Mouse (Mus musculus) forebrain, embryonic 11.5 days (tissue): ENCODE data around the gene Acsm4. TPM values are rescaled to one million over a fixed set of nuclear protein-coding genes. Genes with fewer than 3 reads are reported as not detected.

Experiments
- ATAC-seq: fragments of 200-750 bp; cut with Nextera tagmentation; replicated peaks from 2 replicates; pipeline ENCODE4 v1.8.0; 2017; ENCODE audit warnings: moderate TSS enrichment; ENCODE audit not compliant: low FRiP score
- DNase-seq: peaks from one replicate; pipeline ENCODE4 v3.0.0-alpha.2; 2017; ENCODE audit warnings: low spot score
- H3K27ac ChIP-seq: fragments of 300-500 bp; sonication (generic); 2 replicates; pipeline ENCODE4 v1.5.1; 2014; ENCODE audit warnings: low read depth, low read length
- H3K27me3 ChIP-seq: fragments of 300-500 bp; sonication (generic); 2 replicates; pipeline ENCODE4 v1.6.1; 2014; ENCODE audit warnings: mild to moderate bottlenecking, low read length, mixed read lengths; ENCODE audit not compliant: control insufficient read depth, insufficient read depth
- H3K36me3 ChIP-seq: fragments of 300-500 bp; sonication (generic); 2 replicates; pipeline ENCODE4 v1.6.1; 2014; ENCODE audit warnings: mild to moderate bottlenecking, low read length, moderate library complexity, mixed read lengths; ENCODE audit not compliant: control insufficient read depth, insufficient read depth
- H3K4me1 ChIP-seq: fragments of 300-500 bp; sonication (generic); replicated peaks from 2 replicates; pipeline ENCODE4 v1.6.1; 2014; ENCODE audit warnings: low read length, mixed read lengths; ENCODE audit not compliant: control insufficient read depth, insufficient read depth
- H3K4me2 ChIP-seq: fragments of 300-500 bp; sonication (generic); 2 replicates; pipeline ENCODE4 v1.6.1; 2014; ENCODE audit warnings: low read depth, mild to moderate bottlenecking, low read length, moderate library complexity, mixed read lengths; ENCODE audit not compliant: severe bottlenecking
- H3K4me3 ChIP-seq: fragments of 300-500 bp; sonication (generic); 2 replicates; pipeline ENCODE4 v1.5.1; 2014; ENCODE audit warnings: low read depth, low read length
- H3K9ac ChIP-seq: fragments of 300-500 bp; sonication (generic); 2 replicates; pipeline ENCODE4 v1.6.1; 2014; ENCODE audit warnings: low read length
- H3K9me3 ChIP-seq: fragments of 300-500 bp; sonication (generic); 2 replicates; pipeline ENCODE4 v1.6.1; 2016; ENCODE audit warnings: low read length, mixed read lengths; ENCODE audit not compliant: control insufficient read depth
- WGBS: fragments of 180-500 bp; shearing (Covaris S2); extraction: QIAGEN DNeasy Blood & Tissue Kit; methylation state at CpG from one replicate; pipeline ENCODE4 v1.1.7; 2014; 5-methylcytosine and 5-hydroxymethylcytosine counted together
- polyA plus RNA-seq: library from polyadenylated mRNA; unstranded; fragments of >200 nt; fragmentation: Nextera tagmentation; extraction: Ambion mirVana; gene quantifications from 2 replicates; pipeline ENCODE4 v1.2.1, GENCODE M21; 2014

The Acsm4 gene
- polyA plus RNA-seq = 0.92 and 1.7 TPM in 2 replicates

DNA sequence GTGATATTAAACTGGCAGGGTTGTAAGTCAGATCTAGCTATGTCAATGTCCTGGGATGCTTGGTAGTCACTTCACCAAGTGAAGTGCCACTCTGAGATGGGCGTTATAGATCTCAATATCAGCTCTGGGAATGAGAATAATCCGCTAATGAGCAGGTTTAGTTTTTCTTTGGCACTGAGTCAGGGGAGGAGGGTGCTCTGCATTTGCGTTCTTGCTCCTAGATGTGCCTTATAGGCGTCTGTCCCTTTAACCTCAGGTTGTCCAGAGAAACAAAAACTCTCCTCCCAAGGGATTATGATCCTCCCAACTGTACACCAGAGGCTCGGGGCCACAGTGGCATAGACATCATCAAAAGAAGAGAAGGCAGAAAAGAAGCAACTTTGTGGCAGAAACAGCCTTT is at the start of gene Acsm4:
Gene Acsm4, plus strand, starts transcription at position 301 of the 400 bp plus-strand sequence.
- Histone ChIP-seq H3K36me3 (no peaks in the 10 kb centered on the region), H3K4me1 (no peaks in the 10 kb centered on the region), H3K9ac (no peak within 1 kb of the TSS), H3K27ac (no peak within 1 kb of the TSS), H3K4me2 (no peak within 1 kb of the TSS), H3K27me3 (no peaks in the 10 kb centered on the region), H3K9me3 (no peaks in the 10 kb centered on the region), H3K4me3 (no peak within 1 kb of the TSS)
- DNase-seq = no peak
- ATAC-seq = no peak
- WGBS = 84% methylated on average over 5 of the region's 5 CpGs

GRCm38 (mm10) chr7:119642307-119642706 is 47.5 kb upstream of the Acsm4 start:
- Histone ChIP-seq H3K4me2 (no peak overlapping the region), H3K27ac (no peak overlapping the region)
- 84% methylated on average over 5 of the region's 5 CpGs for WGBS

DNA sequence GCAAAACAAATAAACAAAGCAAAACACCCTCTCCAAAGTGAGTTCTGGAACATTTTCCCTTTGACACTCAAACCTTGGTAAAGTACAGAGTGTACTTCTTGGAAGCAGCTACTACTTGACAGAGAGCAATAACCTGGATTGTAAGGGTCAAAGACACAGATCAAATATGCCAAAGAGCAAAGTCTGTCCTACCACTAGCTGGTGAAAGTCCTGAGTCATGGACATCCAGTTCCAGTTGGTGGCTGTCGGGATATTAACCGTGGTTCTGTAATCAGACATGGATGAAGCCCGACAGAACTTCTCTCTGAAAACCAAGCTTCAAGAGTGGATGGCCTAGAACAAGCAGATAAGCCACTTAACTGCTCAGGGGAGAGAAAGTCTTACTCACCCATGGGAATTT is 21.9 kb upstream of the Acsm4 start:
- Histone ChIP-seq H3K27me3 (no peaks in the 10 kb centered on the region), H3K4me3 (no peak overlapping the region), H3K36me3 (no peaks in the 10 kb centered on the region), H3K4me2 (no peak overlapping the region), H3K9me3 (no peaks in the 10 kb centered on the region), H3K9ac (no peak overlapping the region), H3K27ac (no peak overlapping the region), H3K4me1 (no peaks in the 10 kb centered on the region)
- WGBS = 78% methylated on average over 3 of the region's 3 CpGs
- DNase-seq (no peak), ATAC-seq (no peak)

More at GRCm38 (mm10) chr7:119642307-119642706, 47.5 kb upstream of the Acsm4 start:
- Histone ChIP-seq H3K36me3 (no peaks in the 10 kb centered on the region), H3K9me3 (no peaks in the 10 kb centered on the region), H3K4me3 (no peak overlapping the region), H3K9ac (no peak overlapping the region), H3K27me3 (no peaks in the 10 kb centered on the region), H3K4me1 (no peaks in the 10 kb centered on the region)
- no peak for ATAC-seq
- no peak for DNase-seq

DNA sequence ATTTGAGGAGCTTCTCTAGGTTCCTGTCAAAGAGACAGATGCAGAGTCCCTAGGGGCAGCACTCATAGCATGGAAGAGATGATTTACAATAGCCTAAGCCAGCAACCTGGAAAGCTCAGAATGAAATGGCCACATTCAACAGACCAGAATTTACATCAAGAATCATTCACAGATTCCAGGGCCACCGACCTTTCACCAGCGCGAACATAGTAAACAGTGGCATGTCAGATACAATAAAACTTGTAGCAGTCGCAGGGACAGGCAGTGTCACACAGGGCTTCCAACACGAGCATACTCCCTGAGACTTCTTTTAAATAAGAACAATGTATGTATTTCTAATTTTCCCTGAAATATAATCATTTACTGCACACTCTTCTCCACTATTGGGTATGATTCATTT is 19.4 kb upstream of the Acsm4 start:
- DNase-seq (no peak), ATAC-seq (no peak)
- Histone ChIP-seq H3K9me3 (no peaks in the 10 kb centered on the region), H3K27ac (no peak overlapping the region), H3K9ac (no peak overlapping the region), H3K36me3 (no peaks in the 10 kb centered on the region), H3K4me1 (no peaks in the 10 kb centered on the region), H3K4me2 (no peak overlapping the region), H3K27me3 (no peaks in the 10 kb centered on the region), H3K4me3 (no peak overlapping the region)
- WGBS = 78% methylated on average over 5 of the region's 5 CpGs

DNA sequence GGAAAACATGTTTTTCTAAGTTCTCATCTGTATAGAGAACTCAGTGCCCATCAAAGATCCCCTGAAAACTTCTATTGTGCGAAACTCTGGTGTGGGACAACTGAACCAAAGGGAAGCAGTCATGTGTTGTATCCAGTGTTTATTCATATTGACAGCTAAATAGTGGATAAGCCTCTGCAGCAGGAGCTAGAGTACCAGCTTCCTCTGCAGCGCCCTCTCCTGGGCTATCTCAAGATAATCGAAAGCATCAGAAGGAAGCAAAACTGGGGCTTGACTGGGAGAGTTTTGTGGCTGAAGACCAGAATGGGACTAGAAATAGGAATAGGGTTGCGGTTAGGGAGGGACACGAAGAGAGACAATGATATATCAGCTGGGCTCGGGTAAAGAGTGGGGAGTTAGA is 18.9 kb upstream of the Acsm4 start:
- Histone ChIP-seq H3K9ac (no peak overlapping the region), H3K4me2 (no peak overlapping the region), H3K4me1 (no peaks in the 10 kb centered on the region), H3K27me3 (no peaks in the 10 kb centered on the region), H3K36me3 (no peaks in the 10 kb centered on the region), H3K9me3 (no peaks in the 10 kb centered on the region), H3K27ac (no peak overlapping the region), H3K4me3 (no peak overlapping the region)
- WGBS = 54% methylated on average over 6 of the region's 6 CpGs
- ATAC-seq (no peak), DNase-seq (no peak)

GRCm38 (mm10) chr7:119673465-119673864 is 16.4 kb upstream of the Acsm4 start:
- Histone ChIP-seq H3K27me3 (no peaks in the 10 kb centered on the region), H3K9ac (no peak overlapping the region), H3K36me3 (no peaks in the 10 kb centered on the region), H3K27ac (no peak overlapping the region), H3K4me2 (no peak overlapping the region), H3K9me3 (no peaks in the 10 kb centered on the region), H3K4me1 (no peaks in the 10 kb centered on the region), H3K4me3 (no peak overlapping the region)
- WGBS = 20% methylated on average over 6 of the region's 6 CpGs
- ATAC-seq (peak; percentile 55), DNase-seq (peak; percentile 67)

- no peaks in the 10 kb centered on the region for H3K9me3 ChIP-seq
- DNase-seq (no peak), ATAC-seq (no peak)
- H3K4me3 ChIP-seq = no peak overlapping the region
- H3K27ac ChIP-seq = no peak overlapping the region
- H3K27me3 ChIP-seq = no peaks in the 10 kb centered on the region
- H3K36me3 ChIP-seq = no peaks in the 10 kb centered on the region
- 74% methylated on average over 8 of the region's 8 CpGs for WGBS
- H3K9ac ChIP-seq = no peak overlapping the region
- H3K4me1 ChIP-seq = no peaks in the 10 kb centered on the region
- no peak overlapping the region for H3K4me2 ChIP-seq
Measured at GRCm38 (mm10) chr7:119680107-119680506, 9.7 kb upstream of the Acsm4 start.

GRCm38 (mm10) chr7:119682699-119683098 is 7.1 kb upstream of the Acsm4 start:
- Histone ChIP-seq H3K9ac (no peak overlapping the region), H3K36me3 (no peaks in the 10 kb centered on the region), H3K4me1 (no peaks in the 10 kb centered on the region), H3K9me3 (no peaks in the 10 kb centered on the region), H3K27me3 (no peaks in the 10 kb centered on the region), H3K27ac (no peak overlapping the region), H3K4me3 (no peak overlapping the region), H3K4me2 (no peak overlapping the region)
- ATAC-seq (no peak), DNase-seq (no peak)
- 80% methylated on average over 4 of the region's 4 CpGs for WGBS

- 85% methylated on average over 4 of the region's 4 CpGs for WGBS
- no peaks in the 10 kb centered on the region for H3K9me3 ChIP-seq
- H3K27ac ChIP-seq = no peak overlapping the region
- no peaks in the 10 kb centered on the region for H3K27me3 ChIP-seq
- H3K4me3 ChIP-seq = no peak overlapping the region
- DNase-seq (no peak), ATAC-seq (no peak)
- H3K4me2 ChIP-seq = no peak overlapping the region
- no peaks in the 10 kb centered on the region for H3K4me1 ChIP-seq
- no peaks in the 10 kb centered on the region for H3K36me3 ChIP-seq
- no peak overlapping the region for H3K9ac ChIP-seq
Measured at GRCm38 (mm10) chr7:119692302-119692701, 2.5 kb downstream of the Acsm4 start.
